Mouse (Mus musculus): ENCODE measurements at regions not wholly inside any gene's neighbourhood (a gene's known extent, or its start where the extent isn't known, plus 50 kb on each side); places are given as distances from the start of the nearest gene placed in this dataset.

GRCm38 (mm10) chr17:47065307-47065901 is 55.0 kb upstream of the Ubr2 start:
- DNase-seq (ENCODE audit: low spot score in 2 of 2): no peak

- DNase-seq (ENCODE audit: low spot score in 2 of 2): no peak
Measured at GRCm38 (mm10) chr17:47064592-47065306, 54.4 kb upstream of the Ubr2 start.

- no peak for DNase-seq (ENCODE audit: low spot score in 2 of 2)
Measured at GRCm38 (mm10) chr17:47064006-47064405, 53.6 kb upstream of the Ubr2 start.

GRCm38 (mm10) chr17:47061031-47061620 is 50.8 kb upstream of the Ubr2 start:
- DNase-seq (ENCODE audit: low spot score in 2 of 2): no peak
